Mouse (Mus musculus): ENCODE data around the gene Vsnl1. TPM values are rescaled to one million over a fixed set of nuclear protein-coding genes. Genes with fewer than 3 reads are reported as not detected.

Gene Vsnl1
- 17.8 and 36.7 TPM in 2 replicates for polyA plus RNA-seq (2012; rRNA removed)

DNA sequence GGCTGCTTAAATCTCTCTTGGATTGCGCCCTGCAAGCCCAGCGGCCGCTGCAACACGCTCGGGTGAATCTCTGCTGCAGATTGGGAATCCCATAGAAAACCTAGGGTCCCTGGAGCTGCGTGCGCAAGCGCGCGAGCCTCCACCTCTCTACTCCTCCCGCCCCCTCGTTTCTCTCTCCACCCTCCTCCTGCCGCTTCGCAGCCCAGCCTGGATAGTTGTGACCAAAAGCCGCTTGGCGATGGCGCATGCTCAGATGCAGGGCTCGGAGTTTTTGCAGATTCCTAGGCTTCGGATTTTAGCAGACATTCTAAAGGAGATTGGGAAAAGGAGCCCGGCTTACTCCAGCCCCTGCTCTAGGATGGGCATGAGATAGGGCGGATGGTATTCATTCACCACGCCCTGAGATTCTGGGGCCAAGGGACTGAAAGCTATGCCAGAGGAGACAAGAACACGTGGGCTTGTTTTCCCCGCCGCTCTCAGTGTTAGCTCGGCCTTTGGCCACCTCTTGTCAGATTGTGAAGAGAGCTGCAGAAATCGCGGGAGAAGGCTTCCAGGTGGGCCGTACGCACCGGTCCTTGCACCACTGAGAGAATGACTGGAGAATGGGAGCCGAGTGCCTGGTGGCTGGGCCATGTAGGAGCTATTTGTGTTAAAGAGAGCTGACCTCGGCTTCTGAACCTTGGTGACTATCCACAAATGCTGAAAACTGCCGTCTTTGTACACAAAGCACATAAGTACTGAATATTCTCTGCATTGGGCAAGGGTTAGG is at the start of gene Vsnl1:
Vsnl1 (minus strand) TSS at position 117 of the 769 bp plus-strand sequence.
- TF ChIP-seq POLR2A (IDR thresholded peaks at IDR 0.05; ENCODE audit: borderline replicate concordance, extremely low read depth, insufficient read depth, insufficient read length, poor library complexity, severe bottlenecking), result no peak
- no peak for TF ChIP-seq CTCF (IDR thresholded peaks at IDR 0.05; ENCODE audit: borderline replicate concordance, extremely low read depth, insufficient read depth, insufficient read length)
- peak; percentile 97 for DNase-seq (ENCODE audit: low read depth)

DNA sequence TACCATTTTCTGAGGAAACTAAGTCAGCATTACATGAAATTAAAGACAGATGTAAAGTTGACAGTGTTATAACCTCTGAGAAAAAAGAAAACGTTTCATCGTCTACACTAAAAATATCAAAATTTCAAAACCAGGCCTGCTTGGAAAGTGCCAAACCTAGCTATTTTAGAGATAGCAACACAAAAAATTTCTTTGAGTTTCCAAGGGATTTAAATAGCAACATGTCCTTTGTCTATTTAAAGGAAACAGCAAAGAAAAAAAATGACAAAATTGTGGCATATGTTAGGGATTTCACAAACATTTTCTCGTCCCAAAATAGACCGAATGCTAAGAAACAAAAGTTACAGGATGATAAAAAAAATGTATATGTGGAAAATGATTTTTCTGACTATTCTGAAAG is 20.2 kb upstream of the Vsnl1 start:
- DNase-seq (ENCODE audit: low read depth), result no peak
- TF ChIP-seq POLR2A (IDR thresholded peaks at IDR 0.05; ENCODE audit: borderline replicate concordance, extremely low read depth, insufficient read depth, insufficient read length, poor library complexity, severe bottlenecking), result no peak
- no peak for TF ChIP-seq CTCF (IDR thresholded peaks at IDR 0.05; ENCODE audit: borderline replicate concordance, extremely low read depth, insufficient read depth, insufficient read length)

DNA sequence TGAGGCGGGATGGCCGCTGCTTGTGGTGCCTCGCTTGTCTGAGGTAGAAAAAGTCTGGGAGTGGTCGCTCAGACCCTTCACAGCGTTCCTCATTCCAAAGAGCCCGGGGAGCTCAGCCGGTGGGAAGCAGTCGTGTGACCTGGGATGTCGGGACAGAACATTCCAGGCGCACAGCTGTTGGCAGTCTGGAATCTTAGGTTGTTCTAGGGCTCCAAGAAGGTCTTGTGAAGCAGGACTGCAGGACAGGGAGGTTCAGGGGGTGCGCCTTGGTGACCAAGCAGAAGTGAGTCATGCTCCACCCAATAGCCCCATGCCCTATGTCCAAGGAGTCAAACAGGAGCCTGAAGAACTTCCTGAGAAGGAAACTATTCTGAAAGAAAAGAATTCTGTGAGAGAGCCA is 19.8 kb upstream of the Vsnl1 start:
- TF ChIP-seq POLR2A (IDR thresholded peaks at IDR 0.05; ENCODE audit: borderline replicate concordance, extremely low read depth, insufficient read depth, insufficient read length, poor library complexity, severe bottlenecking) (no peak), CTCF (IDR thresholded peaks at IDR 0.05; ENCODE audit: borderline replicate concordance, extremely low read depth, insufficient read depth, insufficient read length) (no peak)
- DNase-seq (ENCODE audit: low read depth), result no peak

DNA sequence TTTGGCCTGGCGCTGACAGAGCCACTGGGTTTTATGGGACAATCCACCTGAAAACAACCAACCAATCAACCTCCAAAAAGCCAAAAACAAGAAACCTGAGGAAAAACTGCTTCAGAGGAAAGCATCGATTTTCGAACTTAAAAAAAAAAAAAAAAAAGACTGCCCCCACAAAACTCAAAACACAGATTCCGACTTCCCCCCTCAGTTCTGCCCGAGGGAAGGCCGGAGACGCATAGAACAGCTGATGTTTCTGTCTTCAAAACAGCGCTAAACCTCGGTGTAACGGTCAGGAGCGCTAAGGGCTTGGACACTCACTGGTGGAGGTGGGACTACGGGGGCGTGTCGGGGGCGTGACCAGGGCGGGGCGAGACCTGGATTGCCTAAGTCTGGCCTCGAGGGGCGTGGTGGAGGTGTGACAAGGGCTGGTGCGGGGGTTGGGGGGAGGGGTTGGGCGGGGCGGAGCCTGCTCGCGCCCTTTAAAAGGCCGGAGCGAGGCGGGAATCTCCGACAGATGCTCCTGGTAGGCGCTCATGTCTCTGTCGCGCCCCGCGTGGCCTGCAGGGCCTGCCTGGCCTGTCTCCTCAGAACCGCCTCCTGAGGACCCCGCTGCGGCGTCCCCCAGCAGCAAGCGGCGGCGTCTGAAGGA is 19.3 kb upstream of the Vsnl1 start, which contains the start of gene Rad51ap2:
Rad51ap2 (plus strand) TSS at position 531 of the 646 bp plus-strand sequence.
- DNase-seq (ENCODE audit: low read depth), result peak; percentile 96
- peak; percentile 31; the same call in 1 of the 2 replicates for TF ChIP-seq POLR2A (IDR thresholded peaks at IDR 0.05; ENCODE audit: borderline replicate concordance, extremely low read depth, insufficient read depth, insufficient read length, poor library complexity, severe bottlenecking)
- TF ChIP-seq CTCF (IDR thresholded peaks at IDR 0.05; ENCODE audit: borderline replicate concordance, extremely low read depth, insufficient read depth, insufficient read length), result peak; percentile 13; the same call in 1 of the 2 replicates

DNA sequence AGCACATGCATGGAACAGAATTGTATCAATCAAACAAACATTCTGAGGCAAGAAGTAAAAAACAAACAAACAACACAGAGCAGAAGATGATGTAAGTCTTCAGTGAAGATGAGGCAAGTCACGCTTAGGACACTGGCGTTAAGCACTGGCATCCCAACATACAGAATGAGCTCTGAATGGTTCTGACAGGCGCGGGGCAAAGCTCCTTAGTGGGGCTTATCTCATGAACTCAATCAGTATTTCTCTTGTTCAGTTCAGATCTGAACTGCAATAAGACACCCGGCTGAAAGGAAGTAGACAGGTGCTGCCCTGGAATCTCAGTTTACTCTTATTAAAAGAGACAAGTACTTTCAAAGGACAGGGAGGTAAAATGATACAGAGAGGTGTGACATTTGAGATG is 17.7 kb upstream of the Vsnl1 start:
- TF ChIP-seq POLR2A (IDR thresholded peaks at IDR 0.05; ENCODE audit: borderline replicate concordance, extremely low read depth, insufficient read depth, insufficient read length, poor library complexity, severe bottlenecking), result no peak
- TF ChIP-seq CTCF (IDR thresholded peaks at IDR 0.05; ENCODE audit: borderline replicate concordance, extremely low read depth, insufficient read depth, insufficient read length), result no peak
- no peak for DNase-seq (ENCODE audit: low read depth)

DNA sequence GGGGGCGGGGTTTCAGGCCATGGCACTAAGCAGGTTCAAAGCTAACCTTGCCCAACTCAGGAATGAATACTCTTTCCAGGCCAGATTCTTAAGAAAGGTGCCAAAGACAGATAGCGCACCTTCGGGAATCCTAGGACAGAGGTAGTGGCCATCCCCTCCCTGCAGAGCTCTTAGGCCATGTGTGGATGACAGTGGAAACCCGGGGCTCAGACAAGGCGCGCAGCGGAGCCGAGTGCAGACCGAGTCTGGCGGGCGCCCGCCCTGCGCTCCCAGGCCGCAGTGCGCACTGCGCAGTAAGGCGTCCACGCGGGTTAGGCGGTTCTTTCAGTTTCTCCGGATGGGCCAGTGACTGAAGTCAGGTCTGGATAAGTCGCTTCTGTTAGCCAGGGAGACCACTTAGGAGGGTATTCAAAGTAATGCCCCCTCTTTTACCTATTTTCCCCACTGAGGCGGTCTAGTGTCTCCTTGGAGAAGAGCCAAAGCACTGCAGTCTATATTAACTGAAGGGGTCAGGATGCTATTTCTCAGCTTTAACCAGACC is 1.6 kb upstream of the Vsnl1 start:
- peak; percentile 17 for DNase-seq (ENCODE audit: low read depth)

DNA sequence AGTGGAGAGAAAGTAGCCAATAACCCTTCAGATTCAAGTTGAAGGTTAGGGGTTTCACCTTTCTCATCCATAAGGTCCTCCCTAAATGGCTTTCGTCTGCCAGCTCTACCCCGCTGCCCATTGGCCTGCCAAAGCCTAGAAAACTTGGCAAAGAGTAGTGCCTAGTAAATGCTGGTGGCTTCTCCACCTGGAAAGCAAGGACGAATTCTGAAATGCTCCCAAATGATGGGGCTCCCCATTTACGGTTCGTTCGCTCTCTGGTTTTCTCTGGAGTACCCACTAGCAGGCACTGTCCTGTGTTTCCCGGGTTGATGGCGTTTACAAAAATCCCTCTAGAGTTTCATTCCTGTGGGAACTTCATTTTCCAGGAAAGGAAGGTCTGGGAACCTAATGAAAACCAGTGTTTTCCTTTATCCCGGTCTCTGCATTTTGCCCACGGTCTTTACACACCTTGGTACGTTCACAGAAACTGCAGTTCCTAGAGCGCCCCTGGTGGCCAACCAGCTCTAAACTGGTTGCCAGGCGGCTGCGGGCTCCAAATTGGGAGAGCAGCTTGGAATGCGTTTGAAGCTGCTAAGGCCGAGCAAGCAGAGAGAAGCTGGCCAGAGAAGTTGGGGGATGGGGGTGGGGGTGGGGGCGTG is 973 bp upstream of the Vsnl1 start:
- TF ChIP-seq POLR2A (IDR thresholded peaks at IDR 0.05; ENCODE audit: borderline replicate concordance, extremely low read depth, insufficient read depth, insufficient read length, poor library complexity, severe bottlenecking) (no peak), CTCF (IDR thresholded peaks at IDR 0.05; ENCODE audit: borderline replicate concordance, extremely low read depth, insufficient read depth, insufficient read length) (peak; percentile 83)
- peak; percentile 91 for DNase-seq (ENCODE audit: low read depth)

More for the DNA sequence above, 1.6 kb upstream of the Vsnl1 start:
- TF ChIP-seq POLR2A (IDR thresholded peaks at IDR 0.05; ENCODE audit: borderline replicate concordance, extremely low read depth, insufficient read depth, insufficient read length, poor library complexity, severe bottlenecking), result no peak
- no peak for TF ChIP-seq CTCF (IDR thresholded peaks at IDR 0.05; ENCODE audit: borderline replicate concordance, extremely low read depth, insufficient read depth, insufficient read length)

DNA sequence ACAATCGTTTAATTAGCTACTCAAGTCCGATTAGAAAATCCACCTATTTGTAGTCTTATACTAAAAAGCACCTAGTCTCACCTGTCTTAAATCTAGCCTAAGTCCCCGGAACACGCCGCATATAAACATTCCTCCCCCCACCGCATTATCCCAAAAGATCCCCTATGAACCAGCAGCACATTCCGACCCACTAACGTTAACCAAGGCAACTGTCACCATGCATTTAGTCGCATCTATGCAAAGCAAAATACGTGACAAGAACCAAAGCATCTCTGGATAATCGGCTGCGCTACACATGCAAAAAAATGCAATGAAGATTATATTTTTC is 426 bp downstream of the Vsnl1 start:
- no peak for TF ChIP-seq CTCF (IDR thresholded peaks at IDR 0.05; ENCODE audit: borderline replicate concordance, extremely low read depth, insufficient read depth, insufficient read length)
- no peak for DNase-seq (ENCODE audit: low read depth)

DNA sequence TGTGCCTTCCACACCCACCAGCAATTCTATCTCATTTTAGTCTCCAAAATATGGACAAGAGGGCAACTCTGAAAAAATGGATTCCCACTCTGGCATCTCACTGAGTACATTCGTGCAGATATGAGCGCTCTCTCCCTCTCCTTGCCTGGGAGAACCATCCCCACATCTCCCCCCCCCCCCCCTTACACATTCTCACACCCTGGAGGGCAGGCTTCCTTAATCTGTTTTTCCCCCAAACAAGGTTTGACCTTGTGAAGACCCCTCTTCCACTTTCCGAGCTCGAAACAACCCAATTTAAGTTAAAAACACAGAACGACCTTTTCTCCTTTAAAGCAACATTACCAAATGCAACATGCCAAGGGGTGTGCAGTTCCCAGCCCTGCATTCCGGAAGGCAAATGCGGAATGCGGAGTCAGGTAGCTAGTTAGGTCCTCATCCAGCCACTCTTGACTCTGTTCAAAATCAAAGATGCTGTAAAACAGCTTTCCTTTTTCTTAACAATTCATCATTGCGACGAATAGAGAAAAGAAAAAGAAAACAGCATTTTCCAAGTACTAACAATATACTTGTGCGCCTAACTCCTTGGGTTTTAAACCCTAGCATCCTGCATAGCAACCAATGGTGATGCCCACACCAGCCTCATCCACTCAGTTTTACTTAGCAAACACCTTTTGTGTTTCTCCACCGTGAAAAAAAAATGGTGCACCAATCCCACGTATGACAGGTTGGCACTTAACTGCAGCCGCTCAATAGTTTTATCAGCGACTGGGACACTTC is 979 bp downstream of the Vsnl1 start:
- peak; percentile 56 for DNase-seq (ENCODE audit: low read depth)
- TF ChIP-seq CTCF (IDR thresholded peaks at IDR 0.05; ENCODE audit: borderline replicate concordance, extremely low read depth, insufficient read depth, insufficient read length), result no peak
- no peak for TF ChIP-seq POLR2A (IDR thresholded peaks at IDR 0.05; ENCODE audit: borderline replicate concordance, extremely low read depth, insufficient read depth, insufficient read length, poor library complexity, severe bottlenecking)

DNA sequence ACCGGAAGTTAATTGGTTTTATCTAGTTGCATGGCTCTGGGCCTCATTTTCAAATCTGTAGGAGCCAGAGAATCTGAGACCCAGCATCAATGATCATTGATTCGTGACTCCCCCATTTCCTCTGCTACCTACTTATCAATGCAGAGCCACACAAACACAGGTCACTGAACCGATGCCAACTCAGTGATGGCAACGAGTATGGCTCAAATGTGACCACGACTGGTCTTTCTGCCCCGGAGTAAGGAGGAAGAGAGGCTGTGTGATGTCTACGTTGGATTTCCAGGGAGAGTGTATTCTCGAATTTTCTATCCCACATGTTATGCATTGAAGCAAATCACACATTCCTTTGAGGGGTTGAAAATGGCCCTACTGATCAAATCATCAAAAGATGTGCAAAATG is 2.0 kb downstream of the Vsnl1 start:
- TF ChIP-seq POLR2A (IDR thresholded peaks at IDR 0.05; ENCODE audit: borderline replicate concordance, extremely low read depth, insufficient read depth, insufficient read length, poor library complexity, severe bottlenecking) (no peak), CTCF (IDR thresholded peaks at IDR 0.05; ENCODE audit: borderline replicate concordance, extremely low read depth, insufficient read depth, insufficient read length) (no peak)
- no peak for DNase-seq (ENCODE audit: low read depth)

DNA sequence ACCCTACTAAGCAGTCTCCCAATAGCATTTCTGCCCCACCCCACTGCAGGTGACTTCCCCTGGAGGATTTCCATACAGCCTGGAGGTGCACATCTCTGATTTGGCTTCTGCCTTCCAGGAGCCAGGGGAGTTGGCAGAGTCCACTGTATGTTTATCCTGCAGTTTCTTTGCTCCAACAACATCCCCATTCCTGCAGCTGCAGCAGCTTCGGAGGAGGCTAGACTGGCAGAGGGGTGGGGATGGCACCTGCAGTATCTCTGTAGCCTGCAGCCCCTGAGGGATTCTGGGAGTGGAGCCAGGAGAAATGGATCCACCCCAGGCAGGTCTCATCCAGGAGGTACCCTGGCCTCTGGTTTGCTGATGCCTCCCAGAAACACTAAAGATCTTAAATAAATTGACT is 2.7 kb downstream of the Vsnl1 start:
- TF ChIP-seq POLR2A (IDR thresholded peaks at IDR 0.05; ENCODE audit: borderline replicate concordance, extremely low read depth, insufficient read depth, insufficient read length, poor library complexity, severe bottlenecking) (no peak), CTCF (IDR thresholded peaks at IDR 0.05; ENCODE audit: borderline replicate concordance, extremely low read depth, insufficient read depth, insufficient read length) (no peak)
- DNase-seq (ENCODE audit: low read depth), result no peak
